Mouse (Mus musculus): Measurements from ENCODE around the gene Fas.
A peak's percentile ranks its signal among the peaks of the same experiment; 100 is the strongest.

Gene Fas

GRCm38 (mm10) chr19:34289948-34290789 lies at the start of gene Fas:
Gene Fas, plus strand, starts transcription at chr19:34290666.
- peak in 1 of 2 experiments; percentile 7 for DNase-seq

GRCm38 (mm10) chr19:34241247-34241915 lies 49.1 kb upstream of the Fas start:
- no peak for DNase-seq

GRCm38 (mm10) chr19:34242925-34243324 lies 47.5 kb upstream of the Fas start:
- no peak for DNase-seq

- DNase-seq = peak; percentile 15 to 49
These were observed 46.4 kb upstream of the Fas start for GRCm38 (mm10) chr19:34244056-34244455.

GRCm38 (mm10) chr19:34248558-34248957 lies 41.9 kb upstream of the Fas start:
- no peak for DNase-seq

GRCm38 (mm10) chr19:34250621-34251020 lies 39.8 kb upstream of the Fas start:
- DNase-seq = no peak

- DNase-seq = no peak
These were observed 38.6 kb upstream of the Fas start for GRCm38 (mm10) chr19:34251900-34252299.

- no peak for DNase-seq
These were observed 38.0 kb upstream of the Fas start for GRCm38 (mm10) chr19:34252450-34252849.

GRCm38 (mm10) chr19:34254101-34254879 lies 36.2 kb upstream of the Fas start:
- no peak for DNase-seq

GRCm38 (mm10) chr19:34254880-34255681 lies 35.4 kb upstream of the Fas start, which contains the start of gene Acta2:
Gene Acta2, minus strand, starts transcription at chr19:34255590.
- no peak for DNase-seq

- no peak for DNase-seq
These were observed 34.3 kb upstream of the Fas start for GRCm38 (mm10) chr19:34256149-34256548.

- DNase-seq = no peak
These were observed 33.5 kb upstream of the Fas start for GRCm38 (mm10) chr19:34256936-34257335.

GRCm38 (mm10) chr19:34262273-34262974 lies 28.0 kb upstream of the Fas start:
- DNase-seq = no peak

GRCm38 (mm10) chr19:34265604-34266193 lies 24.8 kb upstream of the Fas start:
- DNase-seq = no peak

- no peak for DNase-seq
These were observed 21.5 kb upstream of the Fas start for GRCm38 (mm10) chr19:34268991-34269390.

GRCm38 (mm10) chr19:34270106-34270726 lies 20.2 kb upstream of the Fas start:
- no peak for DNase-seq

- DNase-seq = no peak
These were observed 19.5 kb upstream of the Fas start for GRCm38 (mm10) chr19:34270824-34271464.

GRCm38 (mm10) chr19:34273073-34273472 lies 17.4 kb upstream of the Fas start:
- DNase-seq = no peak

- no peak for DNase-seq
These were observed 12.4 kb upstream of the Fas start for GRCm38 (mm10) chr19:34278078-34278477.

GRCm38 (mm10) chr19:34283614-34284013 lies 6.9 kb upstream of the Fas start:
- DNase-seq = no peak

All from cerebellum, postnatal 36 days (tissue).